Mouse (Mus musculus) heart, embryonic 10.5 days (tissue): ENCODE measurements at regions not wholly inside any gene's neighbourhood (a gene's known extent, or its start where the extent isn't known, plus 50 kb on each side); places are given as distances from the start of the nearest gene placed in this dataset.

ENCODE experiments used
- DNase-seq: peaks from one replicate; pipeline ENCODE4 v3.0.0-alpha.2; 2017; ENCODE audit warnings: low spot score
- H3K27ac ChIP-seq: fragments of 300-500 bp; sonication (generic); 2 replicates; pipeline ENCODE4 v1.5.1; 2016; ENCODE audit warnings: mild to moderate bottlenecking
- H3K27me3 ChIP-seq: fragments of 300-500 bp; sonication (generic); 2 replicates; pipeline ENCODE4 v1.6.1; 2016; ENCODE audit warnings: mild to moderate bottlenecking; ENCODE audit not compliant: poor library complexity, insufficient read depth, severe bottlenecking
- H3K36me3 ChIP-seq: fragments of 300-500 bp; sonication (generic); 2 replicates; pipeline ENCODE4 v1.6.1; 2016; ENCODE audit warnings: mild to moderate bottlenecking, moderate library complexity
- H3K4me1 ChIP-seq: fragments of 300-500 bp; sonication (generic); 2 replicates; pipeline ENCODE4 v1.6.1; 2016; ENCODE audit warnings: mild to moderate bottlenecking
- H3K4me3 ChIP-seq: fragments of 300-500 bp; sonication (generic); 2 replicates; pipeline ENCODE4 v1.5.1; 2016; ENCODE audit warnings: mild to moderate bottlenecking, moderate library complexity
- H3K9me3 ChIP-seq: fragments of 300-500 bp; sonication (generic); 2 replicates; pipeline ENCODE4 v1.6.1; 2016; ENCODE audit warnings: mild to moderate bottlenecking, moderate library complexity
- WGBS: fragments of 180-500 bp; shearing (Covaris S2); methylation state at CpG from one replicate; pipeline ENCODE4 v1.1.7; 2016; 5-methylcytosine and 5-hydroxymethylcytosine counted together

GRCm38 (mm10) chr3:70097813-70098212, 90.4 kb downstream of the Otol1 start:
- H3K4me3 ChIP-seq, result no peak overlapping the region
- 66% methylated on average over 3 of the region's 3 CpGs for WGBS
- H3K36me3 ChIP-seq, result no peaks in the 10 kb centered on the region
- no peak for DNase-seq
- peaks cover 8% of the 10 kb centered on the region; the same call in 1 of the 2 replicates for H3K27me3 ChIP-seq
- H3K27ac ChIP-seq, result no peak overlapping the region
- H3K9me3 ChIP-seq, result no peaks in the 10 kb centered on the region
- no peaks in the 10 kb centered on the region for H3K4me1 ChIP-seq

DNA sequence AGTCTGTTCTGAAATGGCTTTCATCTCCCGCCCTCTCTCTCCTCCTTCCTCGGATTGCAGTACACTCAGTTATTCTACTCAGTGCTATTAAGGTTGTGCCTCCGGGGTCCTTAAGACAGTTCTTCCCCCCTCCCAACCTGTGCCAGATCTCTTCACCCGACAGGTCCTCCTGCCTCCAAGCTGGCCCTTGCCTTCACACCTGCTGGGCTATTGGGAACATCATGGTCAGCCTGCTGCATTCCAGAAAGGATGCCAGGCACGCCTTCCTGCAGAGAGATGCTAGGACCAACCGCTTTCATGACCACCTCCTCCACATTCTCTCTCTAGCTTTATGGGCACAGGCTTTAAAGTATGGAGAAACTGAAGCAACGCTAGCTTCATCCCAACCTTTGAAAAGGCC, 94.7 kb downstream of the Otol1 start:
- no peaks in the 10 kb centered on the region for H3K9me3 ChIP-seq
- H3K4me1 ChIP-seq, result no peaks in the 10 kb centered on the region
- H3K27ac ChIP-seq, result no peak overlapping the region
- no peaks in the 10 kb centered on the region for H3K36me3 ChIP-seq
- 66% methylated on average over 7 of the region's 7 CpGs for WGBS
- peaks cover 10% of the 10 kb centered on the region; the same call in 1 of the 2 replicates for H3K27me3 ChIP-seq
- DNase-seq, result no peak
- H3K4me3 ChIP-seq, result no peak overlapping the region

DNA sequence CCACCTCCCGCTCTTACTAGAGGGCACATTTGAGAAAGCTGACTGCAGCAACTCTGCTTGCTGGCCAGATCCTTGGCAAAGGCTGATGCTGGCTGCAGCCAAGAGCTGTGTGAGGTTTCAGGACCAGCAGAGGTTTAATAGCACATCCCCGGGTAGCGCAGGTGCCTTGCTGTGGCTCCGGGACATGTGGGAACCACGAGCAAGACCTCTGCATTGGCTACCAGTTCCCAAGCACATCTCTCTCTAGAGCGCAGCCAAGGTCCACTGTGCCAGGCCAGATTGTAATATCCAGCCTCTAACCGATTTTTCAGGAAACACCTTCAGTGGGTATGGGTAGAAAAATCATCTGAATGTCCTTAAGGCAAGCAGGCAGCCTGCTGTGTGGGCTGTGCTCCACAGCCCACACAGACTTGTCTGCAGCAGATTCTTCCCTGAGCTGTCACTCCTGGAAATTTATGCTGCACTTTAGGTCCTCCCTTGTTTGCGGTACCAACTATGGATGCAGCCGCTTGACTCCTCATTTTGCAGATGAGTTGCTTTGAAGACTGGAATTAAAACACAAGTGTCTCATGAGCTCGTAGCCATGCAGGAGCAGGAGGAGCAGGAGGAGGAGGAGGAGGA, 95.3 kb downstream of the Otol1 start:
- DNase-seq, result no peak
- Histone ChIP-seq H3K4me3 (no peak overlapping the region), H3K27ac (no peak overlapping the region), H3K4me1 (no peaks in the 10 kb centered on the region), H3K9me3 (no peaks in the 10 kb centered on the region), H3K36me3 (no peaks in the 10 kb centered on the region), H3K27me3 (peaks cover 10% of the 10 kb centered on the region; the same call in 1 of the 2 replicates)
- 77% methylated on average over 10 of the region's 10 CpGs for WGBS

GRCm38 (mm10) chr3:70103983-70104827, 96.8 kb downstream of the Otol1 start:
- Histone ChIP-seq H3K4me1 (no peaks in the 10 kb centered on the region), H3K9me3 (no peaks in the 10 kb centered on the region), H3K27me3 (peaks cover 10% of the 10 kb centered on the region; the same call in 1 of the 2 replicates), H3K4me3 (peak overlapping the region; percentile 57), H3K36me3 (no peaks in the 10 kb centered on the region), H3K27ac (peak overlapping the region; percentile 75)
- 12% methylated on average over 21 of the region's 21 CpGs for WGBS
- no peak for DNase-seq

DNA sequence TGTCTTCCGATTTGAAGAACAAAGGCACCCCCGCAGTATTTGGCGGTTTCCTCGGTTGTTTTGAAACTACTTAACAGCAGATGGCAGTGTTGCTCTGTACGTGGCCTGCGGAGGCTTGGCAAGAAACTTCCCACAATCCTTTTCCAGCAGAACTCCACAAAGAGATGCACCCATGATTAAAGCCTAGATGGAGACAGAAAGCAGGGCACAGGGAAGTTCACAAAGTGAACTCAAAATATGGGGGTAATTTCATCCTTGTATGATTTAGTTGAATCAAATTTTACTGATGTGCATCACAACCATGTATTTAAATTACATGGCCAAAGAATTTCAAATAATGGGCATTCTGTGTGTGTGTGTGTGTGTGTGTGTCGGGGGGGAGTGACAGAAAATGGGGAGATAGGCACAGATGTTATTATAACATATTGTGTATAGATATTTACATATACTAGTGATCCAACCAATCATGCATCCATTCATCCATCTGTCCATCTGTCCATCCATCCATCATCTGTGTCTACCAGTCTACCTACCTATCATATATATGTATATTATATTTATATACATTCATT, 97.5 kb downstream of the Otol1 start:
- no peaks in the 10 kb centered on the region for H3K36me3 ChIP-seq
- no peaks in the 10 kb centered on the region for H3K9me3 ChIP-seq
- peak overlapping the region; percentile 57 for H3K4me3 ChIP-seq
- H3K27ac ChIP-seq, result peak overlapping the region; percentile 75
- H3K27me3 ChIP-seq, result peaks cover 10% of the 10 kb centered on the region; the same call in 1 of the 2 replicates
- WGBS, result 15% methylated on average over 7 of the region's 7 CpGs
- H3K4me1 ChIP-seq, result no peaks in the 10 kb centered on the region
- DNase-seq, result no peak

DNA sequence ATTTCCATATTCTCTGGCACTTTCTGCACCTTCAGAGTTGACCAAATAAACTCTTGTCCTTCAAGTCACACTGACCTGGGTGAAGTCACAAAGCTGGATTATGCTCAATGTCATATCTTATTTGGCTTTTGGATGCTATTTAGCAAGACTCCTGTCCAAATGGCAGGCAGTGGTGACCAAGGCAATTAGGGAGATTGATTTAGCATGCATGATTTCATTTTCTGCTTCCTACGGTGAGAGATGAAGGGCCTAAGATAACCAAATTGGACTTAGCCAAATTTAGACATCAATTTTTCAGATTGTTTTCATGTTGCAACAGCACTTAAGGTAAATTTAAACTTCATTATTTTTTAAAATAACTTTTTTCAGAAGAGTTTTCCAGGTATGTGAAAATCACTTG, 98.1 kb downstream of the Otol1 start:
- Histone ChIP-seq H3K36me3 (no peaks in the 10 kb centered on the region), H3K9me3 (no peaks in the 10 kb centered on the region), H3K27me3 (peaks cover 10% of the 10 kb centered on the region; the same call in 1 of the 2 replicates), H3K4me3 (no peak overlapping the region), H3K4me1 (no peaks in the 10 kb centered on the region), H3K27ac (no peak overlapping the region)
- WGBS, result 70% methylated on average over 1 of the region's 1 CpGs
- DNase-seq, result no peak

GRCm38 (mm10) chr3:70106141-70106540, 98.7 kb downstream of the Otol1 start:
- 80% methylated on average over 2 of the region's 2 CpGs for WGBS
- Histone ChIP-seq H3K9me3 (no peaks in the 10 kb centered on the region), H3K4me3 (no peak overlapping the region), H3K36me3 (no peaks in the 10 kb centered on the region), H3K27me3 (peaks cover 10% of the 10 kb centered on the region; the same call in 1 of the 2 replicates), H3K4me1 (no peaks in the 10 kb centered on the region), H3K27ac (no peak overlapping the region)
- no peak for DNase-seq

- no peaks in the 10 kb centered on the region for H3K9me3 ChIP-seq
- H3K4me1 ChIP-seq, result no peaks in the 10 kb centered on the region
- 89% methylated on average over 1 of the region's 1 CpGs for WGBS
- no peak overlapping the region for H3K27ac ChIP-seq
- no peak for DNase-seq
- no peak overlapping the region for H3K4me3 ChIP-seq
- no peaks in the 10 kb centered on the region for H3K36me3 ChIP-seq
- no peaks in the 10 kb centered on the region for H3K27me3 ChIP-seq
Observed at GRCm38 (mm10) chr3:70126212-70126611, 118.8 kb downstream of the Otol1 start.

GRCm38 (mm10) chr3:70130241-70131029, 123.0 kb downstream of the Otol1 start:
- Histone ChIP-seq H3K4me1 (no peaks in the 10 kb centered on the region), H3K4me3 (no peak overlapping the region), H3K27me3 (no peaks in the 10 kb centered on the region), H3K36me3 (no peaks in the 10 kb centered on the region), H3K9me3 (no peaks in the 10 kb centered on the region), H3K27ac (no peak overlapping the region)
- no peak for DNase-seq
- WGBS, result 82% methylated on average over 8 of the region's 8 CpGs

DNA sequence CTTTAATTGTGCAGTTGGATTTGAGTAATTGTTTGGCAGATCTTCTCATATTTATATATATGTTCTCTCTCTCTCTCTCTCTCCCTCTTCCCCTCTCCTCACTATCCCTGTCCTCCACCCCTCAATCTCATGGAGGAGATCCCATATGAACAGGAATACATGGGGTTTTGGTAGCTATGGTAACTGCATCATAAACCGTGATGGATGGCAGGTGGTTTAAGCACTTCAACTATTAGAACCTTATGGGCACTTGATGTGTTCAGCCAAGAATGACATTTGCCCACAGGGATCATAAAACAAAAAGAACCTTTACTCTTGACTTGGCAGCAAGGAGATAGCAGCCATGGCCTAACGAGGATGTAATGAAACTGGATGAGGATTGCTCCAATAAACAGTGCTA, 127.5 kb downstream of the Otol1 start:
- Histone ChIP-seq H3K4me3 (no peak overlapping the region), H3K9me3 (no peaks in the 10 kb centered on the region), H3K4me1 (no peaks in the 10 kb centered on the region), H3K27me3 (no peaks in the 10 kb centered on the region), H3K27ac (no peak overlapping the region), H3K36me3 (no peaks in the 10 kb centered on the region)
- DNase-seq, result no peak
- 75% methylated on average over 2 of the region's 2 CpGs for WGBS

GRCm38 (mm10) chr3:70138488-70138887, 131.1 kb downstream of the Otol1 start:
- no peaks in the 10 kb centered on the region for H3K9me3 ChIP-seq
- H3K27me3 ChIP-seq, result no peaks in the 10 kb centered on the region
- WGBS, result 83% methylated on average over 2 of the region's 2 CpGs
- no peak overlapping the region for H3K27ac ChIP-seq
- H3K4me1 ChIP-seq, result no peaks in the 10 kb centered on the region
- no peak overlapping the region for H3K4me3 ChIP-seq
- no peak for DNase-seq
- no peaks in the 10 kb centered on the region for H3K36me3 ChIP-seq

GRCm38 (mm10) chr3:70138926-70139325, 131.5 kb downstream of the Otol1 start:
- no peak overlapping the region for H3K27ac ChIP-seq
- H3K36me3 ChIP-seq, result no peaks in the 10 kb centered on the region
- H3K9me3 ChIP-seq, result no peaks in the 10 kb centered on the region
- no peaks in the 10 kb centered on the region for H3K27me3 ChIP-seq
- H3K4me3 ChIP-seq, result no peak overlapping the region
- no peak for DNase-seq
- 73% methylated on average over 4 of the region's 4 CpGs for WGBS
- H3K4me1 ChIP-seq, result no peaks in the 10 kb centered on the region
